Mouse (Mus musculus) E14TG2a.4 (cell line): ENCODE results near the gene Ccdc186.

Source experiments
- CTCF ChIP-seq: conservative IDR thresholded peaks from 2 replicates; pipeline ENCODE4 v1.5.1; 2014; ENCODE audit warnings: low read length
- POU5F1 ChIP-seq: IDR thresholded peaks from 2 replicates; pipeline ENCODE4 v1.6.1; 2014; ENCODE audit warnings: low read length, borderline replicate concordance

- TF ChIP-seq CTCF (0 out of 2 replicates have a peak, but pooled peaks have one; percentile 19), POU5F1 (no peak)
Measured at GRCm38 (mm10) chr19:56811590-56811989, 10.4 kb downstream of the Ccdc186 start.
